Mouse (Mus musculus) adrenal gland, postnatal 36 days (tissue): ENCODE measurements around the gene Yaf2. TPM values are rescaled to one million over a fixed set of nuclear protein-coding genes. Genes with fewer than 3 reads are reported as not detected.

Experiments
- DNase-seq, 2 experiments: peaks; one replicate each; pipeline ENCODE4 v3.0.0; 2021; ENCODE audit warnings: mixed read lengths in 1 of 2
- total RNA-seq, 2 experiments: library from RNA; stranded (reverse); gene quantifications; 2 replicates each; pipeline ENCODE4 v1.2.3; 2021

Yaf2 gene
- total RNA-seq, 2 experiments from 2014 or later: 41.0 to 42.2 TPM

- no peak for DNase-seq
Measured at GRCm38 (mm10) chr15:93287628-93288027, 49.1 kb downstream of the Yaf2 start.

- DNase-seq: peak; percentile 27 to 37
Measured at GRCm38 (mm10) chr15:93285244-93285643, 51.5 kb downstream of the Yaf2 start.

- no peak for DNase-seq
Measured at GRCm38 (mm10) chr15:93284326-93284725, 52.4 kb downstream of the Yaf2 start.

GRCm38 (mm10) chr15:93283349-93283748 is 53.4 kb downstream of the Yaf2 start:
- DNase-seq: peak; percentile 25 to 48

GRCm38 (mm10) chr15:93276276-93276675 is 60.5 kb downstream of the Yaf2 start:
- peak; percentile 27 to 32 for DNase-seq

GRCm38 (mm10) chr15:93275623-93276022 is 61.1 kb downstream of the Yaf2 start:
- DNase-seq: peak; percentile 49 to 67

DNA sequence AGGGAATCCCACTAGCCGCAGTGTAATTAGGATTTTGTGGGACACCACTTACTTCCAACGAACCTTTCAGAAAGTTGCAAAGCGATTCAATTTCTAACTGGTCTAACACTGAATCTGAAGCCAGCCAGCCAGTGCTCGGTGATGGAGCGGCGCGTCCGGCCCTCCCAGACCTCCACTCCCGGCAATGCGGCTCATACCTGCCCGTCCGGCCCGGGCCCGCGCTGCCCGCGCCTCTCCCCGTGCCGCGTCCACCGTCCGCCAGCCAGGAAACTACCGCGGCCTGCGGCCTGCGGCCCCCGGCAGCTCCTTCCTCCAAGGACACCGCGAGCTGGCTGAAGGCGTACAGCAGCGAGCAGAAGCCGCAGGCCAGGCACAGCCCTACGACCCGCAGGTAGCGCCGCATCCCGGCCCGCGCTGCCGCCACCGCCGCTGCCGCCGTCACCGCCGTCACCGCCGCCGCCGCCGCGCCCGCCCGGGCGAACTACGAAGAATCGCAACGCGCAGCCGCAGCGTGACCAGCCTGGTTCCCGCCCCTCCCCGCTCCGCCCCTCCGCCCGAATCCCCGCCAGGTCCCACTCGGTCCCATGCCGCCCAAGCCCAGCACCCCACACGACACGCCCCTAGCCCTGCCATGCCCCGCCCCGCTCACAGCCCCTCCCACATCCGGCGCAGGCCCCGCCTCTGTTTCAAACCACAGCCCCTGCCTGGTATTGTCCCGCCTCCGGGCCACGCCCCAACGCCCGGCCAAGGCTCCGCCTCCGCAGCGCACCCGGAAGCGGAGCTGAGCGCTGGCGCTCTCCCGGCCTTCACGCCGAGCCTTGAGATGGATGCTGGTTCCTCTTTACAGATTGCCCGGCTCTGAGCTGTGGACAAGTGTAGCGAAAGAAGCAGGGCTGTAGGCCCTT is 61.8 kb downstream of the Yaf2 start, which contains the start of gene Gxylt1:
Gene Gxylt1, minus strand, starts transcription at position 501 of the 905 bp plus-strand sequence.
- DNase-seq: peak; percentile 100

- DNase-seq: no peak
Measured at GRCm38 (mm10) chr15:93273788-93274678, 62.7 kb downstream of the Yaf2 start.

DNA sequence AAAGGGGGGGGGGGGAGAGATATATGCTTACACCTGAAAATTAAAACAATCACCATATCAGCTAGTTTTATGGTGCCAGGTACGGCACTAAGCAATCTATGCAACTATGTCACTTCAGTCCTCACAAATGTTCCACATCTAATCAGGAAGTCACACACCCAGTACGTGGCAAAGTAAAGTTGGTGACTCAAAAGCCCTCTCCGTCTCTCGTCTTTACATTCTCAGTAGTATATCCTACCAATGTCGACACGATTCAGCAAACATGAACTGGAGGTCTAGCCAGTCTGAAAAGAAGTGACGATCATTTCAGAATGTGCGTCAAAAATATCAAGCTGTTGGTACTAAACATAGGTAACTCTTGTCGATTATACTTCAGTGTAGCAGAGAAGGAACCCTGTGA is 63.8 kb downstream of the Yaf2 start:
- DNase-seq: no peak

GRCm38 (mm10) chr15:93270289-93270855 is 66.4 kb downstream of the Yaf2 start:
- peak; percentile 63 to 72 for DNase-seq

GRCm38 (mm10) chr15:93269572-93269971 is 67.2 kb downstream of the Yaf2 start:
- DNase-seq: no peak

DNA sequence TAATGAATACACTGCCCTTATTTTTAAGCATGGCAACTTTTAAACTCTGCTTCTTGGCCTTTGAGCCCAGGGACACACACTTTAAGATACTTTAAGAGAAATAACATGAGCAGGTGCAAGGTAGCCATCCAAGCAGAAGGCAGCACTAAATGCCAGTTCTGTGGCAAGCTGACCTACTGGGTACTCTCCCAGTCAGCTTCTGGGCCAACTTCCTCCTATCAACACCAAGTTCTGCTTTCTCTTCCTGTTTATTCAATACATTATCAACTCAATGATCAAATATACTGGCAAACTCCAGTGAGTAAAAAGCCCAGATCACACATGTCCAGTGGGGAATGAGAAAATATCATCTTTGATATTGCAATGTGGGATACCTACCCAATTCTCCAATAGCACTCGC is 68.7 kb downstream of the Yaf2 start:
- DNase-seq: no peak

DNA sequence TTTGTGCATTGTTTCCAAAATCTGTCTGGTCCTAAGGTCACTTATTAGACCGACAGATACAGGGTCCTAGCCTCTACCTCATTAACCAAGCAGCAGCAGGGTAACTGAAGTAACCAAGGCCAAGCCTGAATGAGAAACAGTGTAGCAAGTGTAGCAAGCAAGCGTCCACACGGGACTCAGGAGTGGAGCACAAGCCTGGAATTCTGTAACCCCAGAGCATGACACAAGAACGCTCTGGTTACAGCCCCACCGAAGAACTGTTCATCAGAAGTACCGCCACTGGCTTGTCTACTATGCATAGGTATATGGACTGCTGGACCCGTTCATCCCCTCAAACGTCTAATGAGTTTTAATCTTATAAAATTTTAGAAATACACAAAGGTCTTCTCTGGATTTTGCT is 69.3 kb downstream of the Yaf2 start:
- DNase-seq: no peak

GRCm38 (mm10) chr15:93266361-93266760 is 70.4 kb downstream of the Yaf2 start:
- peak; percentile 58 to 69 for DNase-seq

GRCm38 (mm10) chr15:93265728-93266127 is 71.0 kb downstream of the Yaf2 start:
- peak; percentile 64 to 77 for DNase-seq

- peak; percentile 41 to 42 for DNase-seq
Measured at GRCm38 (mm10) chr15:93265231-93265630, 71.5 kb downstream of the Yaf2 start.

DNA sequence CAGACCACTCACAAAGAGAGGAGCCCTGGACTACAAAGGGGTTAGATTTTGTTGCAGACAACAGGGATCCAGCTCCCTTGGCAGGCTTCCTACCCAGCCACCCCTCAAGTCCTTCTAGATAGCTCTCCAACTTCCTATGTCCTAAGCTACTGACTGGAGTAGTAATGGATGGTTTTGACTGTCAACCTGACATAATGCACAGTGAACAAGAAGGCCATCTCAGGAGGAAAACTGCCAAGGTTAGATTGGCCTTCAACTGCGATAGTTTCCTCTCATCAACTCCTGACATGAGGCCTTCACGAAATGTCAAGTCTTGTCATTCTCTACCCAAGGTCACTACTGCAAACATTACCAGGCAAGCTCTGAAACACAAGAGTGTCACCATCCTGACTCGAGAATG is 72.5 kb downstream of the Yaf2 start:
- DNase-seq: peak; percentile 55 to 62

- no peak for DNase-seq
Measured at GRCm38 (mm10) chr15:93263566-93263965, 73.2 kb downstream of the Yaf2 start.

DNA sequence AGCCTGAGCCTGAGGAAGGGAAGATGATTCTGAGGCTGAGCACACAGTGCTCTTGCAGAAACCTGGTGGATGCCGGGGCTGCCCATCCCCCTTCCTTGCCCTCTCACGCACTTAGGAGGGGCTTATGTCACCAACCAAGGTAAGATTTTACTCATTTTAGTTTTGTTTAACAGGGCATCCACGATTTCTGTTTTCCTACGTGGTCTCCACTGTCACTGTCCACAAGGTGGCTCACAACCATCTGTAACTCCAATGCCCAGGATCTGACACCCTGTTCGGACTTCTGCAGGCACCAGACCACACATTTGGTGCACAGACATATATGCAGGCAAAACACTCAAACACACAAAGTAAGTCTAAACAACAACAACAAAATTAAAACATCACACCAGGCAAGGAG is 73.9 kb downstream of the Yaf2 start:
- peak in 1 of 2 experiments; percentile 30 for DNase-seq

- DNase-seq: no peak
Measured at GRCm38 (mm10) chr15:93262274-93262673, 74.5 kb downstream of the Yaf2 start.

DNA sequence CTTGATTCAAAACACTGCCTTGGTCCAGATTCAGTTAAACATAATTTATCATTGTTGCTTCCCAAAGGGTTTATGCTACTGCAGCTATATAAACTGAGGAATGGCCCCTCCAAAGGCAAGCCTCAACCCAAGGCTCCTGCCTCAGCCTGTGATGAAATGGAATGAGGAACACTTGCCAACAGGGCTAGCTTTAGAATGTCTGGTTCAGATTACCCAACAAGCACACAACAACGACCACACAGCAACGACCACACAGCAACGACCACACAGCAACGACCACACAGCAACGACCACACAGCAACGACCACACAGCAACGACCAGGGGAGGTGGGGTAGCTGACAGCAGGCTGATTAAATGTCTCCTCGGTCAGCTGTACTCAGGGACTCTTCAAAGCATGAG is 76.8 kb downstream of the Yaf2 start:
- DNase-seq: no peak

DNA sequence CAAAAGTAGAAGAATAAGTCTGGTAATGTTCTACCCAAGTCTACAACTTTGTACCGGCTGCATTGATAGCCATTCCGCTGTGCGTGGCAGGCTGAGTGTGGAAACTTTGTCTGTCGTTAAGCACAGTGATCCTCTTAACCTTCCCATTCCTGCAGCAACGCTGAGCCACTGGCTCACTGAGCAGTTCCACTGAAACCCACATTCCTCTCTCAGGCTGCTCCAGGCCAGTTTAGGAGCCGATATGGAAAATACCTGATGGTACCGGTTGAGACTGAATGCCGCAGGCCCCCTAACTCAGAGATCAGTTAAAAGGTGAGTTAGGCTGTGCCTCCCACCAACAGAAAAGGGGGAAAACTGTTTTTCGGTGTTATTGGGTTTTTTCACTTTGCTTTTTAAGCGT is 81.4 kb downstream of the Yaf2 start:
- no peak for DNase-seq
